Mouse (Mus musculus) myocyte (in vitro differentiated cells): ENCODE data around the gene Serpina3c. TPM values are rescaled to one million over a fixed set of nuclear protein-coding genes. Genes with fewer than 3 reads are reported as not detected.

Experiments
- H3K27me3 ChIP-seq: one replicate; pipeline ENCODE4 v1.6.1; 2011; ENCODE audit not compliant: control insufficient read depth, insufficient read depth, insufficient read length
- H3K36me3 ChIP-seq: one replicate; pipeline ENCODE4 v1.6.1; 2011; ENCODE audit not compliant: control insufficient read depth, insufficient read depth
- H3K4me2 ChIP-seq: one replicate; pipeline ENCODE4 v1.6.1; 2011; ENCODE audit warnings: low read depth, control low read depth
- H3K4me3 ChIP-seq: one replicate; pipeline ENCODE4 v1.5.1; 2011; ENCODE audit warnings: mild to moderate bottlenecking, control low read depth, moderate library complexity
- H3K79me2 ChIP-seq: one replicate; pipeline ENCODE4 v1.6.1; 2011; ENCODE audit not compliant: control insufficient read depth, insufficient read depth
- H3ac ChIP-seq: one replicate; pipeline ENCODE4 v1.6.1; 2011; ENCODE audit not compliant: control insufficient read depth, insufficient read length
- CEBPB ChIP-seq: IDR thresholded peaks from 2 replicates; pipeline ENCODE4 v1.6.1; 2011; ENCODE audit warnings: mild to moderate bottlenecking, moderate library complexity; ENCODE audit not compliant: poor library complexity, insufficient read depth, severe bottlenecking
- E2F4 ChIP-seq: IDR thresholded peaks from one replicate; pipeline ENCODE4 v1.6.1; 2011; ENCODE audit warnings: mild to moderate bottlenecking, control low read depth, moderate library complexity; ENCODE audit not compliant: insufficient read depth
- MAX ChIP-seq: IDR thresholded peaks from one replicate; pipeline ENCODE4 v1.6.1; 2011; ENCODE audit warnings: low read depth, mild to moderate bottlenecking, control low read depth
- MYOD1 ChIP-seq, 3 experiments: IDR thresholded peaks; one replicate each; pipeline ENCODE4 v1.6.1; 2011; ENCODE audit warnings: control low read depth in 2 of 3, low read depth in 2 of 3, mild to moderate bottlenecking in 2 of 3, moderate library complexity in 1 of 3; ENCODE audit not compliant: insufficient read length in 2 of 3, control insufficient read depth in 1 of 3
- MYOG ChIP-seq, 3 experiments: IDR thresholded peaks; one replicate each; pipeline ENCODE4 v1.6.1; 2011; ENCODE audit warnings: control low read depth in 2 of 3, low read depth in 2 of 3, mild to moderate bottlenecking in 2 of 3; ENCODE audit not compliant: insufficient read length in 2 of 3, control insufficient read depth in 1 of 3, insufficient read depth in 1 of 3
- POLR2A ChIP-seq: IDR thresholded peaks from one replicate; pipeline ENCODE4 v1.6.1; 2011; ENCODE audit warnings: low read depth, mild to moderate bottlenecking, control low read depth, moderate library complexity; ENCODE audit not compliant: insufficient read length
- POLR2AphosphoS2 ChIP-seq: IDR thresholded peaks from one replicate; pipeline ENCODE4 v1.6.1; 2011; ENCODE audit warnings: low read depth, control low read depth; ENCODE audit not compliant: insufficient read length
- REST ChIP-seq: IDR thresholded peaks from one replicate; pipeline ENCODE4 v1.6.1; 2011; ENCODE audit warnings: mild to moderate bottlenecking, control low read depth, moderate library complexity; ENCODE audit not compliant: insufficient read depth, insufficient read length
- SRF ChIP-seq: IDR thresholded peaks from one replicate; pipeline ENCODE4 v1.6.1; 2011; ENCODE audit warnings: low read depth; ENCODE audit not compliant: control insufficient read depth, insufficient read length
- TCF12 ChIP-seq: IDR thresholded peaks from one replicate; pipeline ENCODE4 v1.6.1; 2011; ENCODE audit warnings: mild to moderate bottlenecking, control low read depth; ENCODE audit not compliant: poor library complexity, insufficient read depth, severe bottlenecking
- TCF3 ChIP-seq: IDR thresholded peaks from one replicate; pipeline ENCODE4 v1.6.1; 2011; ENCODE audit warnings: low read depth, control low read depth; ENCODE audit not compliant: insufficient read length
- USF1 ChIP-seq: IDR thresholded peaks from one replicate; pipeline ENCODE4 v1.6.1; 2011; ENCODE audit warnings: low read depth, mild to moderate bottlenecking, control low read depth, moderate library complexity
- polyA plus RNA-seq: library from polyadenylated mRNA; unstranded; fragments of >200 nt; fragmentation: generic; extraction: Trizol; gene quantifications from one replicate; pipeline ENCODE4 v1.2.1, GENCODE M21; 2012; ENCODE audit warnings: missing spikeins

Serpina3c gene
- polyA plus RNA-seq, 1 experiment: not detected

GRCm38 (mm10) chr12:104178987-104179386, 25.3 kb upstream of the Serpina3c start:
- Histone ChIP-seq H3K79me2 (no peaks in the 10 kb centered on the region), H3ac (no peak overlapping the region), H3K4me2 (no peak overlapping the region), H3K4me3 (no peak overlapping the region), H3K36me3 (no peaks in the 10 kb centered on the region), H3K27me3 (no peaks in the 10 kb centered on the region)
- TF ChIP-seq TCF3: no peak
- no peak for TF ChIP-seq TCF12
- no peak for TF ChIP-seq MYOD1 (IDR thresholded peaks at IDR 0.05; ENCODE audit: control insufficient read depth in 1 of 3, insufficient read length in 2 of 3, low read depth in 2 of 3)
- TF ChIP-seq POLR2A: no peak
- TF ChIP-seq E2F4: no peak
- TF ChIP-seq MYOG (IDR thresholded peaks at IDR 0.05; ENCODE audit: control insufficient read depth in 1 of 3, insufficient read depth in 1 of 3, insufficient read length in 2 of 3, low read depth in 2 of 3): no peak
- TF ChIP-seq POLR2AphosphoS2: no peak
- TF ChIP-seq SRF: no peak
- TF ChIP-seq CEBPB: no peak
- no peak for TF ChIP-seq MAX
- no peak for TF ChIP-seq USF1
- no peak for TF ChIP-seq REST

GRCm38 (mm10) chr12:104178577-104178976, 24.9 kb upstream of the Serpina3c start:
- TF ChIP-seq USF1 (no peak), POLR2A (no peak), POLR2AphosphoS2 (no peak), E2F4 (no peak), TCF3 (no peak), SRF (no peak), TCF12 (no peak), MYOG (IDR thresholded peaks at IDR 0.05; ENCODE audit: control insufficient read depth in 1 of 3, insufficient read depth in 1 of 3, insufficient read length in 2 of 3, low read depth in 2 of 3) (no peak), REST (no peak), MYOD1 (IDR thresholded peaks at IDR 0.05; ENCODE audit: control insufficient read depth in 1 of 3, insufficient read length in 2 of 3, low read depth in 2 of 3) (no peak), MAX (no peak), CEBPB (no peak)
- H3ac ChIP-seq: no peak overlapping the region
- no peak overlapping the region for H3K4me2 ChIP-seq
- H3K36me3 ChIP-seq: no peaks in the 10 kb centered on the region
- H3K27me3 ChIP-seq: no peaks in the 10 kb centered on the region
- H3K4me3 ChIP-seq: no peak overlapping the region
- H3K79me2 ChIP-seq: no peaks in the 10 kb centered on the region

GRCm38 (mm10) chr12:104175636-104176035, 22.0 kb upstream of the Serpina3c start:
- no peaks in the 10 kb centered on the region for H3K79me2 ChIP-seq
- no peak overlapping the region for H3K4me2 ChIP-seq
- H3K27me3 ChIP-seq: no peaks in the 10 kb centered on the region
- no peak for TF ChIP-seq POLR2A
- TF ChIP-seq POLR2AphosphoS2: no peak
- TF ChIP-seq USF1: no peak
- TF ChIP-seq MYOD1 (IDR thresholded peaks at IDR 0.05; ENCODE audit: control insufficient read depth in 1 of 3, insufficient read length in 2 of 3, low read depth in 2 of 3): no peak
- TF ChIP-seq TCF12: no peak
- TF ChIP-seq SRF: no peak
- TF ChIP-seq TCF3: no peak
- TF ChIP-seq MAX: no peak
- no peak for TF ChIP-seq CEBPB
- no peak for TF ChIP-seq REST
- TF ChIP-seq E2F4: no peak
- no peak for TF ChIP-seq MYOG (IDR thresholded peaks at IDR 0.05; ENCODE audit: control insufficient read depth in 1 of 3, insufficient read depth in 1 of 3, insufficient read length in 2 of 3, low read depth in 2 of 3)
- H3K4me3 ChIP-seq: no peak overlapping the region
- H3K36me3 ChIP-seq: no peaks in the 10 kb centered on the region
- H3ac ChIP-seq: no peak overlapping the region

- Histone ChIP-seq H3K79me2 (no peaks in the 10 kb centered on the region), H3K36me3 (no peaks in the 10 kb centered on the region), H3K4me2 (no peak overlapping the region), H3ac (no peak overlapping the region), H3K27me3 (no peaks in the 10 kb centered on the region), H3K4me3 (no peak overlapping the region)
- no peak for TF ChIP-seq USF1
- no peak for TF ChIP-seq POLR2A
- no peak for TF ChIP-seq REST
- TF ChIP-seq MYOD1 (IDR thresholded peaks at IDR 0.05; ENCODE audit: control insufficient read depth in 1 of 3, insufficient read length in 2 of 3, low read depth in 2 of 3): no peak
These were observed 21.1 kb upstream of the Serpina3c start for GRCm38 (mm10) chr12:104174747-104175146.

- Histone ChIP-seq H3K79me2 (no peaks in the 10 kb centered on the region), H3ac (no peak overlapping the region), H3K4me3 (no peak overlapping the region), H3K36me3 (no peaks in the 10 kb centered on the region), H3K27me3 (no peaks in the 10 kb centered on the region), H3K4me2 (no peak overlapping the region)
- TF ChIP-seq USF1 (no peak), E2F4 (no peak), MYOG (IDR thresholded peaks at IDR 0.05; ENCODE audit: control insufficient read depth in 1 of 3, insufficient read depth in 1 of 3, insufficient read length in 2 of 3, low read depth in 2 of 3) (no peak), TCF12 (no peak), REST (no peak), MAX (no peak), POLR2A (no peak), SRF (no peak), MYOD1 (IDR thresholded peaks at IDR 0.05; ENCODE audit: control insufficient read depth in 1 of 3, insufficient read length in 2 of 3, low read depth in 2 of 3) (no peak), POLR2AphosphoS2 (no peak), CEBPB (no peak), TCF3 (no peak)
These were observed 527 bp downstream of the Serpina3c start for GRCm38 (mm10) chr12:104153041-104153645.
